Mouse (Mus musculus) testis, postnatal 10 days (tissue): Measurements from ENCODE around the gene Iqgap3.

ENCODE experiments used
- DNase-seq: peaks from one replicate; pipeline ENCODE4 v3.0.0; 2021; ENCODE audit warnings: low spot score

The Iqgap3 gene

GRCm38 (mm10) chr3:88094126-88094525 is 12.4 kb downstream of the Iqgap3 start:
- no peak for DNase-seq

- no peak for DNase-seq
Observed at GRCm38 (mm10) chr3:88097666-88098065, 15.9 kb downstream of the Iqgap3 start.

GRCm38 (mm10) chr3:88100251-88100650 is 18.5 kb downstream of the Iqgap3 start:
- DNase-seq, result no peak

- no peak for DNase-seq
Observed at GRCm38 (mm10) chr3:88101736-88102135, 20.0 kb downstream of the Iqgap3 start.

- DNase-seq, result no peak
Observed at GRCm38 (mm10) chr3:88102196-88102595, 20.4 kb downstream of the Iqgap3 start.

- no peak for DNase-seq
Observed at GRCm38 (mm10) chr3:88102611-88103010, 20.8 kb downstream of the Iqgap3 start.

GRCm38 (mm10) chr3:88106126-88106525 is 24.4 kb downstream of the Iqgap3 start:
- no peak for DNase-seq

- DNase-seq, result no peak
Observed at GRCm38 (mm10) chr3:88109126-88109525, 27.4 kb downstream of the Iqgap3 start.

- DNase-seq, result no peak
Observed at GRCm38 (mm10) chr3:88114396-88114795, 32.6 kb downstream of the Iqgap3 start.

- DNase-seq, result no peak
Observed at GRCm38 (mm10) chr3:88120117-88120651, 38.4 kb downstream of the Iqgap3 start.

GRCm38 (mm10) chr3:88121164-88122131 is 39.7 kb downstream of the Iqgap3 start:
- no peak for DNase-seq

- DNase-seq, result no peak
Observed at GRCm38 (mm10) chr3:88125195-88125594, 43.4 kb downstream of the Iqgap3 start.

- no peak for DNase-seq
Observed at GRCm38 (mm10) chr3:88126181-88126580, 44.4 kb downstream of the Iqgap3 start.

- DNase-seq, result no peak
Observed at GRCm38 (mm10) chr3:88127636-88128035, 45.9 kb downstream of the Iqgap3 start.

- DNase-seq, result no peak
Observed at GRCm38 (mm10) chr3:88128056-88128455, 46.3 kb downstream of the Iqgap3 start.

GRCm38 (mm10) chr3:88129006-88129405 is 47.2 kb downstream of the Iqgap3 start:
- no peak for DNase-seq

- DNase-seq, result no peak
Observed at GRCm38 (mm10) chr3:88131071-88131470, 49.3 kb downstream of the Iqgap3 start.

GRCm38 (mm10) chr3:88132492-88132891 is 50.7 kb downstream of the Iqgap3 start:
- DNase-seq, result no peak

GRCm38 (mm10) chr3:88133187-88133771 is 51.5 kb downstream of the Iqgap3 start:
- no peak for DNase-seq

GRCm38 (mm10) chr3:88136346-88136745 is 54.6 kb downstream of the Iqgap3 start:
- DNase-seq, result no peak

- DNase-seq, result no peak
Observed at GRCm38 (mm10) chr3:88136945-88137494, 55.2 kb downstream of the Iqgap3 start.

- no peak for DNase-seq
Observed at GRCm38 (mm10) chr3:88137821-88138220, 56.0 kb downstream of the Iqgap3 start.
